Mouse (Mus musculus) layer of hippocampus, adult 8-10 months (tissue): ENCODE data around the gene Glod5. TPM values are rescaled to one million over a fixed set of nuclear protein-coding genes. Genes with fewer than 3 reads are reported as not detected.

Experiments
- DNase-seq, 2 experiments: peaks; one replicate each; pipeline ENCODE4 v3.0.0; 2022; ENCODE audit warnings: low spot score in 2 of 2
- total RNA-seq, 4 experiments: library from RNA; stranded (reverse); gene quantifications; 2 replicates each; pipeline ENCODE4 v1.2.4; 2022

Gene Glod5
- total RNA-seq, 4 experiments from 2014 or later, result not detected

DNA sequence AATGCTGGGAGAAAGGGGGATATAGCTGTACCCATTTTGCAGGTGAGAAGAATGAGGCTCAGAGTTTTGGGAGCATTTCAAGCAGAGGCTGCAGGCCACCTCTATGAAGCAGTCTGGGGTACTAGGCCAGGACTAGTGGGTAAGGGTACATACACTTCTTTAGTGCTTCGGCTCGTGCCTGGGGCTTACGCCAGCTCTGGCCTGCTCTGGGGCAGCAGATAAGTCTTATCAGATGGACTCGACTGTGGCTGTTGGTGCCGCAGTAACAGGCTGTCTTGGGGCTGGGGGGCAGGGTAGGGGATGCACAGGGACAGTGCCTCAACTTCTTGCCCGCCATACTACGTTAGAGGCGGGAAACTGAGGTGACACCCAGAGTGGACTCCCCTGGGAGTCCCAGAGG lies 50.1 kb downstream of the Glod5 start:
- DNase-seq, result no peak

DNA sequence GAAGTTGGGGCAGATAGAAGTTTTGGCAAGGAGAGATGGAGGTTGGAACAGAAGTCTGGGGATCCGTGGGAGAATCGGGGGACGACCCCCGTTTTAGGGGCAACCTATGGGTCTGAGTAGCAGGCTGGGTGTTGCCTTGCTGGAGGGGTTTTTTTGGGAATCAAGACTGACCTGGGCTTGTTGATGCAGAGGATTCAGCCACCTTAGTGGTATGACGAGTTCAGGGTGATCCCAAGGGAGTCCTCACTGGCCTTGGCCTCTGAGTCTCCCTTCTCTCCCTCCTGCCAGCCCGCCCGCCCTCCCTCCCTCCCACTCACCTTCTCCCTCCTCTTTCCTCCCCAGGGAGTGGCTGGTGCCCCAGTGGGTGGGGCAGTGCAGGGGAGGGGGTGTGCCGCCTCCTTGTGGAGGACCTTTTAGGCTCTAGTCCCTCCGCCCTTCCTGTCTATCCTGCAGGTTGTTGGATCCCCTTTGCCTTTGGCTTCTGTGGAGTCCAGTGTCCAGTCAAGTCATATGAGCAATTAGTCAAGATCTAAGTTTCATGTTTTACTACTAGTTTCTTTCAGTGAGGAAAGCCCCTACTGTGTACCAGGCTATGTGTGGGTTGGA lies 50.6 kb downstream of the Glod5 start:
- DNase-seq, result no peak

DNA sequence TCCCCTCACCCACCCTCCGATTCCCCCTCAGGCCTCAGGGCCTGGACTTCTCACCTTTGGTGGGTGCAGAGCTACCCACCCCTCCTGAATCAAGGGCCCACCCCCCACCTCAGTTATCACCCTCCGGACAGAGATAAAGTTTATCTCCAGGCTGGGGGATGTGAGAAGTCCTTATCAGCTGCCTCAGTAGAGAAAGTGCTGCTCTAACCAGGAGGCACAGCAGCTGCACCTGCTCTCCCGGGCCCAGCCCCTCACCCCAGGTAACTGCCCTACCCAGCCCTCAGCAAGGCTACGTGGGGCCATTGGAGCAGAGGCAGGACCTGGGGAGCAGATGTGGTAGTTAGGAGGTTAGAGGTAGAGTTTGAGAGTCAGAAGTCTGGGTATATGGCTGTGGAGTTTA lies 52.1 kb downstream of the Glod5 start:
- DNase-seq, result no peak

DNA sequence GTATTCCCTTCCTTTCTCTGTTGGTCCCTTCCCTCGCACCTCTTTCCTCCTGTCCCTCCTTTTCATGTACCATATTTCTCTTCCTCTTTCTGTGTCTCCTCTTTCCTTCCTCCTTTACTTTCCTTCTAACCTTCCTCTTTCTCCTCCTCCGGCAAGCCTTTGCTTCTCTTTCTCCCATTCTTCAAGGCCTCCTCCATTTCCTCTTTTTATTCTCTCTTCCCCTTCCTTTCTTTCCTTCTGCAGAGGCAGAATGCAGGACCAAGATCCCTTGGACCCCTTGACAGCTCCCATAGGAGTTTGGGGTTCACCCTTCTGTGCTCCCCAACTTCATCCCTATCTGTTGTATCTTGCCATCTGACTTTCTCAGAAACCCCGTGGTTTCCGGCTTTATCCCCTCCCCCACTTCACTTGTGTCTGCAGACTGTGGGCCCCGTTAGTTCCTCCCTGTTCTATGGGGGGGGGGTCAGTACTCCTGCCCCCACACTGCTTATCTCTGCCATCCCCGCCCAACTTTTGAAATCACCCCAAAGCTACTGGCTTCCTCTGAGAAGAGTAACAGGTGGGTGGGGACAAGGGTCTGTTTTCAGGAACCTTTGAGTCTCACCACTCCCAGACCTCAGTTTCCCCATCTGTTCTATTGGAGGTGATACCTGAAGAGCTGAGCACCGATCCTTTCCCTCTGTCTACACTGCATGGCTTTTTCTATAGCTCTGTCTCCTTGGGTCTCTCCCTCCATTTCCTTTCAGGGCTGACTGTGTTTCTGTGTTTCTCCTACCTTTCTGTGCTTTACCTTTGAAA lies 54.3 kb downstream of the Glod5 start:
- DNase-seq, result no peak

DNA sequence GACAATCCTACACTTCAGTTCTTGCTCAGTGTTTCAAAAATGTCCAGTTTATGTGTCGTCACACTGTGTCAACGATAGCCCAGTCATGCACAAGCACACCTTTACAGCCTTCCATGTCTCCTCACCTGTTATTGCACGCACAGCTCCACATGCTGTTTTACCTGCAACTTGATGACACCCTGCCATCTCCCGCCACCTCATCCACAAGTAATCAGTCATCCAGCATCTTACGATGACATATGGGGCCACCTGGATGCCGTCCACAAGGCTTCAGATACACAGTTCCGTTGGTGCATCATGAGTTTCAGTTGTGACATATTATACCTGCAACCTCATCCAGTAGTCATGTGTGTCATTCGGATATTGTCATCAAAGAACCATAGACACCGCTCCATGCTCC lies 59.4 kb downstream of the Glod5 start:
- DNase-seq, result no peak

Other genes with a start within 250 kb of the Glod5 start
- gene Gripap1, start 228.7 kb downstream of the Glod5 start, total RNA-seq, result 100 to 1,000 TPM in 3 of 4 experiments, 10 to 100 TPM in 1; 97.8 to 120 (median 109) TPM
- 10 to 100 TPM in 2 of 4 experiments, 1 to 10 TPM in 2; 8.8 to 11.8 (median 10.1) TPM for gene Kcnd1, start 196.2 kb downstream of the Glod5 start, total RNA-seq
- 10 to 100 TPM; 72.4 to 77.1 (median 75.7) TPM for gene Otud5, start 177.1 kb downstream of the Glod5 start, total RNA-seq
- gene Pim2, start 140.2 kb downstream of the Glod5 start, total RNA-seq, result 10 to 100 TPM; 41.3 to 61.5 (median 50.7) TPM
- gene Slc35a2, start 134.5 kb downstream of the Glod5 start, total RNA-seq, result 10 to 100 TPM; 39.3 to 50.9 (median 41.9) TPM
- gene Pqbp1, start 119.2 kb downstream of the Glod5 start, total RNA-seq, result 10 to 100 TPM; 65.0 to 82.0 (median 75.3) TPM
- gene Timm17b, start 119.1 kb downstream of the Glod5 start, total RNA-seq, result 10 to 100 TPM; 19.6 to 33.3 (median 25.4) TPM
- not detected for gene Gm10491, start 110.7 kb downstream of the Glod5 start, total RNA-seq
- not detected for gene Gm10490, start 109.0 kb downstream of the Glod5 start, total RNA-seq
- 100 to 1,000 TPM; 321 to 373 (median 344) TPM for gene Pcsk1n, start 98.7 kb downstream of the Glod5 start, total RNA-seq
- not detected for gene Eras, start 89.9 kb downstream of the Glod5 start, total RNA-seq
- 10 to 100 TPM; 45.6 to 50.1 (median 47.6) TPM for gene Hdac6, start 70.6 kb downstream of the Glod5 start, total RNA-seq
- gene Gata1, start 40.4 kb downstream of the Glod5 start, total RNA-seq, result not detected
- gene Suv39h1, start 56.3 kb upstream of the Glod5 start, total RNA-seq, result 10 to 100 TPM; 18.1 to 28.6 (median 23.6) TPM
- gene Was, start 72.0 kb upstream of the Glod5 start, total RNA-seq, result 1 to 10 TPM in 3 of 4 experiments, under 1 TPM in 1; 0.83 to 4.5 (median 2.4) TPM
- gene Wdr13, start 114.4 kb upstream of the Glod5 start, total RNA-seq, result 100 to 1,000 TPM; 188 to 218 (median 204) TPM
- 100 to 1,000 TPM; 111 to 215 (median 130) TPM for gene Rbm3, start 127.4 kb upstream of the Glod5 start, total RNA-seq
- gene Tbc1d25, start 157.7 kb upstream of the Glod5 start, total RNA-seq, result 10 to 100 TPM; 12.4 to 13.5 (median 12.6) TPM
- 10 to 100 TPM; 27.5 to 38.5 (median 33.2) TPM for gene Ebp, start 175.0 kb upstream of the Glod5 start, total RNA-seq
- 100 to 1,000 TPM in 1 of 4 experiments, 10 to 100 TPM in 3; 89.7 to 110 (median 95.1) TPM for gene Porcn, start 188.0 kb upstream of the Glod5 start, total RNA-seq
- 10 to 100 TPM; 22.0 to 31.7 (median 26.1) TPM for gene Ftsj1, start 233.9 kb upstream of the Glod5 start, total RNA-seq